ENCODE assay signal across 30 mouse cellular contexts in the genomic region with DNA sequence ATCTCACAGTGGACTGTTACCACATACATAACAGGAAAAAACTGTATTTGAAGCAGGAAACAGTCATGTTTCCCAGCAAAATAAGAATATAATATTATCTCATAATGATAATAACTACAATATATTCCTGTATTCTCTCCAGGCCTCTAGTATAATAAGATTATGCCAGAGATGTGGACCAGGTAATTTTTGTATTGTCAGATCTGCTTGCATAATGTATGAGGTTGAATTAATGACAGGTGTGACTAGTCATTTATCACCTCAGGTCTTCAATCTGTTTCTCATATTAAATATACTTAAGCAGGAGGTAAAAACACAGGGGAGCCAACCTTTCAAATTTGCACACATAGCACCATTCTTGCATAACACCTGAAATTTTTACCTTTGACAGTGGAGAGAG. TPM values are rescaled to one million over a fixed set of nuclear protein-coding genes. Genes with fewer than 3 reads are reported as not detected.
DNase-seq lines count a peak whose midpoint lies in the region; ATAC-seq and TF ChIP-seq lines count a peak whose summit lies in the region.
"Had no signal": no experiment of that assay in that cellular context is flagged by ENCODE, and none has a peak within 500 bp of the region (broad histone marks: within the 10 kb centered on the region; RNA-seq: fewer than 3 reads in every experiment).

No protein-coding gene starts in this region.

- peaks cover 4% of the 10 kb centered on the region; the same call in 1 of the 2 replicates for H3K4me1 ChIP-seq in hindbrain, embryonic 12.5 days
- peaks cover 5% of the 10 kb centered on the region; the same call in 1 of the 2 replicates for H3K4me1 ChIP-seq in hindbrain, embryonic 10.5 days (replicated peaks)
- peaks cover 6% of the 10 kb centered on the region for H3K4me1 ChIP-seq in hindbrain, embryonic 15.5 days (replicated peaks)
- no peaks in the 10 kb centered on the region for H3K4me1 ChIP-seq in hindbrain, postnatal 0 days (ENCODE audit: insufficient read depth, low read length)
- no peaks in the 10 kb centered on the region for H3K4me1 ChIP-seq in midbrain, embryonic 16.5 days (ENCODE audit: control insufficient read depth, insufficient read depth, low read length)
- H3K4me1 ChIP-seq in midbrain, embryonic 15.5 days, result peaks cover 5% of the 10 kb centered on the region; the same call in 1 of the 2 replicates
- H3K4me1 ChIP-seq: embryonic facial prominence, embryonic 15.5 days had no signal

- TF ChIP-seq POLR2A in brain, embryonic 14.5 days (IDR thresholded peaks at IDR 0.05; ENCODE audit: borderline replicate concordance, extremely low read depth, insufficient read depth, insufficient read length, poor library complexity, severe bottlenecking), result no peak

- ATAC-seq in hindbrain, embryonic 12.5 days (ENCODE audit: low FRiP score), result 0 out of 2 replicates have a peak, but pooled peaks have one; percentile 28
- ATAC-seq in hindbrain, embryonic 15.5 days (ENCODE audit: low FRiP score, low read depth), result no peak
- no peak for ATAC-seq in hindbrain, postnatal 0 days
- ATAC-seq in midbrain, embryonic 16.5 days, result peak; percentile 36; the same call in 1 of the 2 replicates
- ATAC-seq in midbrain, embryonic 15.5 days (replicated peaks), result no peak; the same call in 1 of the 2 replicates
- ATAC-seq: activated CD4-positive, CD25-positive, alpha-beta regulatory T cell, adult 4 months; CD4-positive, CD25-positive, alpha-beta regulatory T cell, adult 4 months; forebrain, embryonic 14.5 days; Patski had no signal

- peaks cover 1% of the 10 kb centered on the region; the same call in 1 of the 2 replicates for H3K27me3 ChIP-seq in hindbrain, embryonic 12.5 days
- no peaks in the 10 kb centered on the region for H3K27me3 ChIP-seq in hindbrain, embryonic 10.5 days (ENCODE audit: insufficient read depth, poor library complexity, severe bottlenecking)
- H3K27me3 ChIP-seq in hindbrain, embryonic 15.5 days, result no peaks in the 10 kb centered on the region
- H3K27me3 ChIP-seq in hindbrain, postnatal 0 days (ENCODE audit: insufficient read depth, low read length), result no peaks in the 10 kb centered on the region
- no peaks in the 10 kb centered on the region for H3K27me3 ChIP-seq in midbrain, embryonic 16.5 days (ENCODE audit: control insufficient read depth, insufficient read depth, low read depth, low read length)
- H3K27me3 ChIP-seq in midbrain, embryonic 15.5 days (replicated peaks), result no peaks in the 10 kb centered on the region
- H3K27me3 ChIP-seq: CH12.LX had no signal

- H3K4me2 ChIP-seq in hindbrain, embryonic 12.5 days (replicated peaks), result no peak overlapping the region
- H3K4me2 ChIP-seq in hindbrain, embryonic 15.5 days, result no peak overlapping the region
- no peak overlapping the region for H3K4me2 ChIP-seq in hindbrain, postnatal 0 days (ENCODE audit: low read depth, low read length)
- no peak overlapping the region for H3K4me2 ChIP-seq in midbrain, embryonic 16.5 days (ENCODE audit: low read length)
- no peak overlapping the region for H3K4me2 ChIP-seq in midbrain, embryonic 15.5 days
- H3K4me2 ChIP-seq: embryonic facial prominence, embryonic 13.5 days; embryonic facial prominence, embryonic 15.5 days; forebrain, embryonic 12.5 days had no signal

- H3K9me3 ChIP-seq in hindbrain, embryonic 12.5 days (replicated peaks), result no peaks in the 10 kb centered on the region
- H3K9me3 ChIP-seq in hindbrain, embryonic 10.5 days, result no peaks in the 10 kb centered on the region
- no peaks in the 10 kb centered on the region for H3K9me3 ChIP-seq in hindbrain, embryonic 15.5 days
- no peaks in the 10 kb centered on the region for H3K9me3 ChIP-seq in hindbrain, postnatal 0 days (ENCODE audit: low read length)
- H3K9me3 ChIP-seq in midbrain, embryonic 16.5 days (replicated peaks; ENCODE audit: control insufficient read depth, low read length, poor library complexity, severe bottlenecking), result no peaks in the 10 kb centered on the region
- no peaks in the 10 kb centered on the region for H3K9me3 ChIP-seq in midbrain, embryonic 15.5 days
- H3K9me3 ChIP-seq: embryonic facial prominence, embryonic 13.5 days; embryonic facial prominence, embryonic 15.5 days; forebrain, embryonic 10.5 days; forebrain, embryonic 12.5 days; G1E had no signal

- no peak for DNase-seq in hindbrain, embryonic 10.5 days (ENCODE audit: low spot score)
- DNase-seq in hindbrain, postnatal 0 days (ENCODE audit: low spot score), result no peak
- peak; percentile 6 for DNase-seq in brain, embryonic 14.5 days (ENCODE audit: low read depth)
- DNase-seq: adrenal gland, adult 8-10 months; adrenal gland, postnatal 14 days; adrenal gland, postnatal 36 days; B cell, adult 2 months; cerebellum, adult 11 months; cerebellum, adult 18-20 months; cerebellum, adult 8-10 months; cerebellum, adult 9-11 months; cerebellum, postnatal 14 days; cerebellum, postnatal 36 days; embryo, embryonic 11 days had no signal

- H3K9ac ChIP-seq in hindbrain, embryonic 12.5 days, result no peak overlapping the region
- no peak overlapping the region for H3K9ac ChIP-seq in hindbrain, embryonic 15.5 days
- no peak overlapping the region for H3K9ac ChIP-seq in hindbrain, postnatal 0 days (replicated peaks; ENCODE audit: low read length)
- H3K9ac ChIP-seq in midbrain, embryonic 16.5 days (ENCODE audit: low read depth, low read length), result no peak overlapping the region
- H3K9ac ChIP-seq in midbrain, embryonic 15.5 days, result no peak overlapping the region
- H3K9ac ChIP-seq: embryonic facial prominence, embryonic 13.5 days; embryonic facial prominence, embryonic 15.5 days; forebrain, embryonic 12.5 days had no signal

- no peak overlapping the region for H3K27ac ChIP-seq in hindbrain, embryonic 12.5 days
- H3K27ac ChIP-seq in hindbrain, embryonic 10.5 days, result no peak overlapping the region
- peak overlapping the region; percentile 48; the same call in 1 of the 2 replicates for H3K27ac ChIP-seq in hindbrain, embryonic 15.5 days (replicated peaks)
- H3K27ac ChIP-seq in hindbrain, postnatal 0 days, result no peak overlapping the region
- H3K27ac ChIP-seq in midbrain, embryonic 16.5 days (ENCODE audit: low read length), result no peak overlapping the region
- H3K27ac ChIP-seq in midbrain, embryonic 15.5 days, result no peak overlapping the region
- H3K27ac ChIP-seq: embryonic facial prominence, embryonic 13.5 days; embryonic facial prominence, embryonic 15.5 days; forebrain, embryonic 10.5 days; forebrain, embryonic 12.5 days had no signal

- TF ChIP-seq CTCF in hindbrain, postnatal 0 days (IDR thresholded peaks at IDR 0.05; ENCODE audit: low read depth), result no peak
- no peak for TF ChIP-seq CTCF in brain, embryonic 14.5 days (IDR thresholded peaks at IDR 0.05; ENCODE audit: borderline replicate concordance, extremely low read depth, insufficient read depth, insufficient read length)

- no peak overlapping the region for H3K4me3 ChIP-seq in hindbrain, embryonic 12.5 days
- H3K4me3 ChIP-seq in hindbrain, embryonic 10.5 days, result no peak overlapping the region
- no peak overlapping the region for H3K4me3 ChIP-seq in hindbrain, embryonic 15.5 days
- no peak overlapping the region for H3K4me3 ChIP-seq in hindbrain, postnatal 0 days (ENCODE audit: low read length)
- H3K4me3 ChIP-seq in midbrain, embryonic 16.5 days (ENCODE audit: low read depth, low read length), result no peak overlapping the region
- no peak overlapping the region for H3K4me3 ChIP-seq in midbrain, embryonic 15.5 days
- H3K4me3 ChIP-seq: embryonic facial prominence, embryonic 13.5 days; embryonic facial prominence, embryonic 15.5 days; erythroblast, embryonic 14.5 days; forebrain, embryonic 10.5 days; forebrain, embryonic 12.5 days had no signal

- H3K36me3 ChIP-seq in hindbrain, embryonic 12.5 days, result no peaks in the 10 kb centered on the region
- H3K36me3 ChIP-seq in hindbrain, embryonic 10.5 days, result no peaks in the 10 kb centered on the region
- H3K36me3 ChIP-seq in hindbrain, embryonic 15.5 days, result no peaks in the 10 kb centered on the region
- no peaks in the 10 kb centered on the region for H3K36me3 ChIP-seq in hindbrain, postnatal 0 days (ENCODE audit: insufficient read depth, low read length)
- no peaks in the 10 kb centered on the region for H3K36me3 ChIP-seq in midbrain, embryonic 16.5 days (ENCODE audit: control insufficient read depth, insufficient read depth, low read length)
- no peaks in the 10 kb centered on the region for H3K36me3 ChIP-seq in midbrain, embryonic 15.5 days (replicated peaks)
- H3K36me3 ChIP-seq: embryonic facial prominence, embryonic 13.5 days; embryonic facial prominence, embryonic 15.5 days; forebrain, embryonic 10.5 days; forebrain, embryonic 12.5 days; G1E had no signal

RNA-seq across cellular contexts. Expression of a gene that starts 5.9 kb away (rescaled TPM):
- polyA plus RNA-seq in hindbrain, embryonic 12.5 days (2016; fragmentation: Nextera tagmentation; extraction: Ambion mirVana), result 1.0 and 1.8 TPM in 2 replicates
- 0.68 and 0.90 TPM in 2 replicates for polyA plus RNA-seq in hindbrain, embryonic 10.5 days (2016; fragmentation: Nextera tagmentation; extraction: Ambion mirVana)
- polyA plus RNA-seq in hindbrain, embryonic 15.5 days (2015; fragmentation: Nextera tagmentation; extraction: Ambion mirVana), result 3.8 and 4.0 TPM in 2 replicates
- 3.1 and 4.4 TPM in 2 replicates for total RNA-seq in hindbrain, postnatal 0 days (2014; rRNA removed)
- polyA plus RNA-seq in hindbrain, postnatal 0 days (2015; fragmentation: Nextera tagmentation; extraction: Ambion mirVana), result 3.7 and 3.8 TPM in 2 replicates
- 2.7 and 4.0 TPM in 2 replicates for polyA plus RNA-seq in midbrain, embryonic 16.5 days (2015; fragmentation: Nextera tagmentation; extraction: Ambion mirVana)
- 2.7 and 2.9 TPM in 2 replicates for polyA plus RNA-seq in midbrain, embryonic 15.5 days (2015; fragmentation: Nextera tagmentation; extraction: Ambion mirVana)
- 1.2 and 1.6 TPM in 2 replicates for polyA plus RNA-seq in brain, embryonic 14.5 days (2012; rRNA removed)
- total RNA-seq: CH12.LX; common myeloid progenitor, adult 5-6 weeks had no signal
- polyA plus RNA-seq: erythroblast, embryonic 14.5 days; G1E; Patski had no signal

Comparison
In these comparisons a context has a peak if more than half of its experiments do, and no peak if none do; other contexts are left out.
1. ATAC-seq: peak in hindbrain, embryonic 12.5 days (single experiment) and midbrain, embryonic 16.5 days (single experiment); none in hindbrain, embryonic 15.5 days (single experiment), hindbrain, postnatal 0 days (single experiment) and midbrain, embryonic 15.5 days (single experiment).